Mouse (Mus musculus) heart, postnatal 25 days (tissue): ENCODE data around the gene Sh3bgrl2. TPM values are rescaled to one million over a fixed set of nuclear protein-coding genes. Genes with fewer than 3 reads are reported as not detected.

Experiments
- DNase-seq: peaks from one replicate; pipeline ENCODE4 v3.0.0; 2022; ENCODE audit warnings: low spot score
- intact Hi-C: fragments of 180-260 bp; cut with DNase I; formaldehyde crosslinking; loops from one replicate; pipeline ENCODE4 v1.15.1; 2025
- total RNA-seq, 2 experiments: library from RNA; stranded (reverse); gene quantifications; 2 replicates each; pipeline ENCODE4 v1.2.3; 2021

Gene Sh3bgrl2
- total RNA-seq, 2 experiments from 2014 or later, result 3.9 to 4.8 TPM

DNA sequence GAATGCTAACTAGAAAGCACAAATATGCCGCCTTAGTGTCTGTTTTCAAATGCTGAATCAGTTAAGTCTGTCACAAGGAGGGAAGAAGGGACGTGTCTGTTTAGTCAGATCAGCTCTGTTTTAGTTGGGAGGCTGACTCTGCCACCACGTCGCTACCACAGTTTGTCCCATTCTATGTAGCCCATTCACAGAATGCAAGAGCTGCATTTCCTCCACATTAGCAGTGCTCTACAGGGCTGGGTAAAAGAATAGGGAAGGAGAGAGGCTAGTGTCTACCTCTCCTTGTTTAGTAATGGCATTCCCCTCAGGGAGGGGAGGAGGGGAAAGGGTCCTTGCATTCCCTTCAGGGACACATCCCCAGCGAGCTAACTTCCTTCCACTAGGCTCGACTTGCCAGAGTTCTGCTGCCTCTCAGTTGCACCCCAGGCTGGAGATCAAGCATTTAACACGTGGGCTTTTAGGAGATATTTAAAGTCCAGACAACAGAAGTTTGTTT is 68.5 kb downstream of the Sh3bgrl2 start:
- intact Hi-C loops, result no loop called here
- no peak for DNase-seq

GRCm38 (mm10) chr9:83623455-83623854 is 75.3 kb downstream of the Sh3bgrl2 start:
- intact Hi-C loops, result no loop called here

GRCm38 (mm10) chr9:83624193-83624592 is 76.1 kb downstream of the Sh3bgrl2 start:
- intact Hi-C loops, result no loop called here
- DNase-seq, result no peak

More at GRCm38 (mm10) chr9:83623455-83623854, 75.3 kb downstream of the Sh3bgrl2 start:
- no peak for DNase-seq

GRCm38 (mm10) chr9:83625085-83625484 is 77.0 kb downstream of the Sh3bgrl2 start:
- DNase-seq, result no peak
- intact Hi-C loops, result no loop called here

GRCm38 (mm10) chr9:83628669-83629612 is 80.8 kb downstream of the Sh3bgrl2 start:
- DNase-seq, result no peak
- intact Hi-C loops, result no loop called here

DNA sequence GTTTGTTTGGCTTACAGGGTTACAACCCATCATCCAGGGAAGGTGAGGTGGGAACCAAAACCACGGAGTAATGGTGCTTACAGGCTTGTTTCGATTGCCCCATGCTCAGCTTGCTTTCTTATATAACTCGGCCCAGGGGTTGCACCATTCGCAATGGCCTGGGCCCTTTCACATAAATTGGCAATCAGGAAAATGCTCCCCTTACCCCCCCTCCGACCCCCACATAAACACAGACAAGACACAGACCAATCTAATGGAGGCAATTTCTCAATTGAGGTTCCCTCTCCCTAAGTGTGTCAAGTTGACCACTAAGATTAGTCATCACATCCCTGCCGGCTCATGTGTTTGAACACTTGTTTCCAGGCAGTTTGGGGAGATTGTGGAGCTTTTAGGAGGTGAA is 82.2 kb downstream of the Sh3bgrl2 start:
- DNase-seq, result no peak
- intact Hi-C loops, result no loop called here

DNA sequence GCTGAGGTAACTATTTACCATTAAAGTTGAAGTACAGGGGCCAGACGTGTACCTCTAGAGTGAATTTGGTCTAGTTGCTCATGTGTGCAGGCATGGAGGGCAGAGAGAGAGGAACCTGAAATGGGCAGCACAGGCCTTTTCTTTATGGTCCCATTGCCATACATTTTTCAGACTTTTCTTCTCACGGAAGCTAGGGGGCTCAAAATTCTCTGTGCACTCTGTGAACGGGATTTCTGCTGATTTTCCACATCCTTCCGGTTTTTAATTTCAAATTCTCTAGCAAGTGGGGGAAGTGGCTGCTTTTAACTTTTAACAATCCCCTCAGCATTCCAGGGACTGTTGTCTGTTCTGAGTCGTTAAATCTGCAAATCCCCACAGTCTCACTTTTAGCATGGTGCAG is 83.8 kb downstream of the Sh3bgrl2 start:
- intact Hi-C loops, result no loop called here
- DNase-seq, result no peak

DNA sequence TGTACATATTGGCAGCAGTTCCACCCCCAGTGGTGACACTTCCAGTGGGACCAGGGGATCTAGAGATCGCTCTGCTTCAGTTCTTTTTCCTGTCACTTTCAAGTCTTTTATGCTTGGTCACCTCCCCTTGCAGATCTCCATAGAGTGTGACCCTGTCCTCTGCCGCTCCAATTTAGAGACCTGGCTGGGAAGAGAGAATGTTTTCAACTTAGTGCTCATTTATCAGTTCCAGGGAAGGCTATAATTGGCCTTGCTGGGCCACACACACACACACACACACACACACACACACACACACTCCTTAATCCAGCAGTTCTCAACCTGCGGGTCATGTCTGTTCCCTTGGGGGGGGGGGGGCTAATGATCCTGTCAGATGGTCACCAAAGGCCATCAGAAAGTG is 86.6 kb downstream of the Sh3bgrl2 start:
- intact Hi-C loops, result no loop called here
- DNase-seq, result no peak

GRCm38 (mm10) chr9:83635997-83636396 is 87.9 kb downstream of the Sh3bgrl2 start:
- intact Hi-C loops, result no loop called here
- no peak for DNase-seq

- intact Hi-C loops, result no loop called here
- no peak for DNase-seq
Observed at GRCm38 (mm10) chr9:83643139-83643538, 95.0 kb downstream of the Sh3bgrl2 start.

- intact Hi-C loops, result no loop called here
Observed at GRCm38 (mm10) chr9:83643833-83644232, 95.7 kb downstream of the Sh3bgrl2 start.

GRCm38 (mm10) chr9:83646215-83646614 is 98.1 kb downstream of the Sh3bgrl2 start:
- intact Hi-C loops, result no loop called here
- no peak for DNase-seq

More at GRCm38 (mm10) chr9:83643833-83644232, 95.7 kb downstream of the Sh3bgrl2 start:
- no peak for DNase-seq

DNA sequence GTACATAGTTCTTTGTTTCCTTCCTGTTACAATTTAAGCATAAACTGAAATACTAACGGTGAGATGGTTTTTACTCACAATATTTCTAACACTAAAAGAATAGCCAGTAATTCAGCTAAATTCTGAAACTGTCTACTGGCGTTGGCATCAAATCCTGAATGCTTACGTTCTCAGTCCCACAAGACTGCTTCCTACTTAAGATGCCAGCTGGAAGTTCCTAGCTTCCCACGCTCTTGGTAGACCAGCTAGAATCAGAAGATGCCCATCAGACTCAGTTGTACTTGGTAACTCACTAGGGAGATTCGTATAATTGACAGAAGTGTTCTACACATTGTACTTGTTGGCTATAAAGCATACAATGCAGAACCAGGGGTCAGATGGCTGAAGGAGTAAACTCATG is 98.6 kb downstream of the Sh3bgrl2 start:
- no peak for DNase-seq
- intact Hi-C loops, result no loop called here

- intact Hi-C loops, result no loop called here
- no peak for DNase-seq
Observed at GRCm38 (mm10) chr9:83647919-83648705, 100.0 kb downstream of the Sh3bgrl2 start.

DNA sequence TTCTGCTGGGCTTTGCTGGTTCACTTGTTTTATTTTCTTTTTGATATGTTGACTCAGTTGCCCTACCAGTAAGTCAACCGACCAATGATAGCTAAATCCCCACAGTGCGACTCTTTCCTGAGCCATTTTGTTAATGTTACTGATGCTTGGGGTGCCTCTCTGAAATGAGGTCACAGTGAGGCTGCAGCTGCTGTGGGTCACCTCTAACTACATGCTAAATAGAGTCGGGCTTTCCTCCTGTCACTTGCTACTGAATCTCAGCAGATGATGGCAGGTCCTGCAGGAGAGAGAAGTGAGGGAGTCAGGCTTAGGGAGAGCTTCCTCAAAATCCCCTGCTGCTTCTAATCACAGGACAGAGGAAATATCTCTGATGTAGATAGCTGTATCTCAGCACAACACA is 100.6 kb downstream of the Sh3bgrl2 start:
- intact Hi-C loops, result no loop called here
- no peak for DNase-seq

GRCm38 (mm10) chr9:83652015-83652414 is 103.9 kb downstream of the Sh3bgrl2 start:
- DNase-seq, result no peak
- intact Hi-C loops, result loop anchor here (2.0 kb wide), 1 partner anchor 39 kb away; no protein-coding TSS in a partner anchor

- intact Hi-C loops, result loop anchor here (2.0 kb wide), 1 partner anchor 38 kb away; no protein-coding TSS in a partner anchor
- DNase-seq, result no peak
Observed at GRCm38 (mm10) chr9:83652590-83653172, 104.6 kb downstream of the Sh3bgrl2 start.

DNA sequence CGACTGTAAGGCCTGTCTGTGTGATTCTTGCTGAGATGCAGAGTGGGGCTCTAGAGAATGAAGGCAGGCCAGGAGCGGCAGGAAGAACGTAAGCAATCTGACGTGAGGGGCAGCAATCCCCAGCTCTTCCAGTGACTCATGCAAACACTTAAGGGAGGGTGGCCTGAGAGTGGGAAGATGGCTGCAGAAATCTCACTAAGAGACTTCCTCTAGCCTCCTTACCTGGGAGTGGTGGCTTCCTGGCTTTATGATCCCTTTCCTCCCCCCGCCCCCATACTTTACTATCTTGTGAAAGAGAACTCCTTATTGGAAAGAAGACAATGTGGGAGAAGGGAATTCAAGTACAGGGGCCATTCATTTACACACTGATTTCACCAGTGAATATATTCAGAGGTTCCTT is 106.5 kb downstream of the Sh3bgrl2 start:
- no peak for DNase-seq
- intact Hi-C loops, result no loop called here

DNA sequence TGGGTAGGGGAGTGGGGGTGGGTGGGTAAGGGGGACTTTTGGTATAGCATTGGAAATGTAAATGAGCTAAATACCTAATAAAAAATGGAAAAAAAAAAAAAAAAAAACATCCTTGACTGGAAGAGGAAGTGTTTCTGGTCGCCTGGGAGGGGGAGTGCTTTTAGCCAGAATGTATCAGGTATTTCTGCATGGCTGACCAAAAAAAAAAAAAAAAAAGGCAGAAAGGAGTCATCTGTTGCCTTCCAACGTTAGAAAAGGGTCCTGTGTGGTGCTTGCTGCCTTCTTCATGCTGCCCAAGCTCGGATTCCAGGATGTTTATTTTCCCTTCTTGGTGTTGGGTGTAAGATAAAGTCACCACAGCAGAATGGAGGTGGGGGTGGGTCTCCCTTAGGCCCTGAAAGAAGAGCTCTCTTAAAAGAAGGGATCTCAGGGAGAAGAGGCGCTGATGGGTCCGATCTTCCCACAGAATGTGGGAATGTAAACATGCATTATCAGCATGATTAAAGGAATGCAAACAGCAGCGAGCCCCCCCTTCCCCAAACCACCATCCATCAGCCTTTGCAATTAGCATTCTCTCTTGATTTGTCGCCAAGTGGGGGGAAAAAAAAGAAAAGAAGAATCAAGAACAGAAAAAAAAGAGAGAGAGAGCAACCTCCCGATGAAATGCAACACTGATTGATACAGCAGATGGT is 109.0 kb downstream of the Sh3bgrl2 start:
- intact Hi-C loops, result no loop called here
- DNase-seq, result no peak

DNA sequence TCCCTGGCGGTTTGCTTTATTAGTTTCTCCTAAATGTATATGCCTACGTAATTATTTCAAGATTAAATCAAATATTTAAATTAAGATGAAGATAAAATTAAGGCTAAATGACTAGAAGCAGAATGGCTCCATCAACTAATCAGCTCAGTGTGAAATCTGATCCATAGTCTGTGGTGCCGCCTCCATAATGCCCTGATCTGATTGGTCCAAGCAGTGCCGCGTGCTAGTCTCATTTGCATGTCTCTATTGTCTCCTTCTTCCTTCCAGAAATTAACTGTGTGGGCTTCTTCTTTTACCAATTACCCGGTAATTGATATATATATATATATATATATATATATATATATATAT is 109.5 kb downstream of the Sh3bgrl2 start:
- intact Hi-C loops, result no loop called here

More for the DNA sequence above, 109.5 kb downstream of the Sh3bgrl2 start:
- no peak for DNase-seq
